Mouse (Mus musculus) embryonic facial prominence, embryonic 15.5 days (tissue): Measurements from ENCODE around the gene Olfr1340. TPM values are rescaled to one million over a fixed set of nuclear protein-coding genes. Genes with fewer than 3 reads are reported as not detected.

ENCODE experiments used
- ATAC-seq: fragments of 200-750 bp; cut with Nextera tagmentation; 2 replicates; pipeline ENCODE4 v1.8.0; 2017; ENCODE audit warnings: low read depth, moderate TSS enrichment; ENCODE audit not compliant: insufficient number of reproducible peaks, low FRiP score, low TSS enrichment
- H3K27ac ChIP-seq: fragments of 300-500 bp; sonication (generic); replicated peaks from 2 replicates; pipeline ENCODE4 v1.5.1; 2015; ENCODE audit warnings: mild to moderate bottlenecking, inconsistent platforms
- H3K27me3 ChIP-seq: fragments of 300-500 bp; sonication (generic); 2 replicates; pipeline ENCODE4 v1.6.1; 2015; ENCODE audit warnings: inconsistent platforms
- H3K36me3 ChIP-seq: fragments of 300-500 bp; sonication (generic); 2 replicates; pipeline ENCODE4 v1.6.1; 2015; ENCODE audit warnings: mild to moderate bottlenecking, inconsistent platforms
- H3K4me1 ChIP-seq: fragments of 300-500 bp; sonication (generic); 2 replicates; pipeline ENCODE4 v1.6.1; 2015; ENCODE audit warnings: inconsistent platforms
- H3K4me2 ChIP-seq: fragments of 300-500 bp; sonication (generic); replicated peaks from 2 replicates; pipeline ENCODE4 v1.6.1; 2015; ENCODE audit warnings: mild to moderate bottlenecking, inconsistent platforms
- H3K4me3 ChIP-seq: fragments of 300-500 bp; sonication (generic); replicated peaks from 2 replicates; pipeline ENCODE4 v1.5.1; 2015; ENCODE audit warnings: mild to moderate bottlenecking, inconsistent platforms
- H3K9ac ChIP-seq: fragments of 300-500 bp; sonication (generic); 2 replicates; pipeline ENCODE4 v1.6.1; 2015; ENCODE audit warnings: inconsistent platforms
- H3K9me3 ChIP-seq: fragments of 300-500 bp; sonication (generic); replicated peaks from 2 replicates; pipeline ENCODE4 v1.6.1; 2016; ENCODE audit warnings: inconsistent platforms
- WGBS: fragments of 180-500 bp; shearing (Covaris S2); methylation state at CpG from one replicate; pipeline ENCODE4 v1.1.7; 2015; 5-methylcytosine and 5-hydroxymethylcytosine counted together
- polyA plus RNA-seq: library from polyadenylated mRNA; unstranded; fragments of >200 nt; fragmentation: Nextera tagmentation; extraction: Ambion mirVana; gene quantifications from 2 replicates; pipeline ENCODE4 v1.2.1, GENCODE M21; 2015

Gene Olfr1340
- polyA plus RNA-seq, 1 experiment from 2014 or later: 0.44 TPM

DNA sequence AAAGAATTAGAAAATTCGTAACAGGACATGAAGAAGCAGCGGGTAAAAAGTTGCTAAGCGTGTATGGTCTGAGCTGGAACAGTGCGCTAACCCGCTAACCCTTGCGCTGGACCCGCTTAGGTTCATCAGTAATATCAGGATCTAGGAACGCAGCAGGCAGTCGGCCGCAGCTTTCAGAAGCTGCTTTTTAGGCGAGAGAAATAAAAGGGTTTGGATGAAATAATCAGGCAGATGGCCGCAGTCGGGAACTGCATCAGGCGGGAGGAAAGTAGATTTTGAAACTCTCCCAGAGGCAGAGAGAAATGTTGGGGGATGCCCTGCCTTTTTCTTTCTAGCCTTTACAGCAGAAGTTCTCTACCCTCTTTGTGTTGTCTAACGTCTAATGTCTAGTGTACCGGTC is 21.9 kb downstream of the Olfr1340 start:
- no peak for ATAC-seq
- Histone ChIP-seq H3K9ac (no peak overlapping the region), H3K36me3 (no peaks in the 10 kb centered on the region), H3K4me3 (no peak overlapping the region), H3K27me3 (peaks cover 22% of the 10 kb centered on the region), H3K9me3 (no peaks in the 10 kb centered on the region), H3K27ac (no peak overlapping the region), H3K4me1 (no peaks in the 10 kb centered on the region), H3K4me2 (no peak overlapping the region)
- WGBS: 8% methylated on average over 16 of the region's 16 CpGs

DNA sequence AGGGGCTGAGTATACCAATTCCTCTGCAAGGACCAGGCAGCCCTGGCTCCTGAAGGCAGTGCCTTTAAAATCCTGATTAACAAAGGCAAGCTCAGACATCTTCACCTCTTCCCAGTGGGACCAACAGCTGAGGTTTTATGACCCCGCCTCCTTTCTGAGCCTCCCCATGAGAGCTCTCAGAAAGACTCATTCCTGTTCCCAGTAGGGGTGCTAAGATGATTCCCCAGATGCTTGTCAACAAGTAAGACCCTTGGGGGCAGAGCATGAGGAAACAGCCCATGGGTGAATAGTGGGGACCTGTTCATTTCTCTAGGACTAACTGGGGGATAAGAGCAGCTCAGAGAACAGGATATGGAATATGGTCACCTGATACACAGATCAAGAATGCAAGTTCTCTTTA is 38.7 kb downstream of the Olfr1340 start, which contains the start of gene Olfr1338:
Gene Olfr1338, minus strand, starts transcription at position 101 of the 400 bp plus-strand sequence.
- Histone ChIP-seq H3K9me3 (no peaks in the 10 kb centered on the region), H3K27me3 (no peaks in the 10 kb centered on the region), H3K4me2 (no peak within 1 kb of the TSS), H3K4me1 (no peaks in the 10 kb centered on the region), H3K27ac (no peak within 1 kb of the TSS), H3K9ac (no peak within 1 kb of the TSS), H3K4me3 (no peak within 1 kb of the TSS), H3K36me3 (no peaks in the 10 kb centered on the region)
- WGBS: 87% methylated on average over 1 of the region's 1 CpGs
- no peak for ATAC-seq

Other genes starting within 250 kb of the Olfr1340 start
- 25.6 and 27.1 TPM in 2 replicates for gene Tie1, start 230.1 kb upstream of the Olfr1340 start, polyA plus RNA-seq
- gene 2610528J11Rik, start 193.1 kb upstream of the Olfr1340 start, polyA plus RNA-seq: 15.3 and 18.6 TPM in 2 replicates
- gene Tmem125, start 176.1 kb upstream of the Olfr1340 start, polyA plus RNA-seq: 11.7 and 17.4 TPM in 2 replicates
- gene Cfap57, start 99.4 kb upstream of the Olfr1340 start, polyA plus RNA-seq: 2.3 and 3.3 TPM in 2 replicates
- gene Ebna1bp2, start 99.3 kb upstream of the Olfr1340 start, polyA plus RNA-seq: 120 and 128 TPM in 2 replicates
- gene Olfr62, start 61.2 kb upstream of the Olfr1340 start, polyA plus RNA-seq: 0.17 and 0.18 TPM in 2 replicates
- 0.13 and 0.15 TPM in 2 replicates for gene Olfr1342, start 27.4 kb upstream of the Olfr1340 start, polyA plus RNA-seq
- gene Olfr1341, start 16.6 kb upstream of the Olfr1340 start, polyA plus RNA-seq: 0.07 and 0.17 TPM in 2 replicates
- 0.08 and 0.22 TPM in 2 replicates for gene Olfr1339, start 12.0 kb downstream of the Olfr1340 start, polyA plus RNA-seq
- 0.19 and 0.37 TPM in 2 replicates for gene Olfr1338, start 38.6 kb downstream of the Olfr1340 start, polyA plus RNA-seq
- not detected in 2 replicates for gene Olfr1337, start 62.4 kb downstream of the Olfr1340 start, polyA plus RNA-seq
- not detected in 2 replicates for gene Olfr1335, start 89.8 kb downstream of the Olfr1340 start, polyA plus RNA-seq
- not detected in 2 replicates for gene Olfr1333, start 116.1 kb downstream of the Olfr1340 start, polyA plus RNA-seq
- not detected in 2 replicates for gene Olfr1331, start 144.5 kb downstream of the Olfr1340 start, polyA plus RNA-seq
- gene Olfr1330, start 168.5 kb downstream of the Olfr1340 start, polyA plus RNA-seq: 0.36 TPM in 1 of 2 replicates, not detected in the other
- 0.18 TPM in 1 of 2 replicates, not detected in the other for gene Olfr1329, start 197.3 kb downstream of the Olfr1340 start, polyA plus RNA-seq
- gene Olfr1328, start 218.5 kb downstream of the Olfr1340 start, polyA plus RNA-seq: 0.07 TPM in 1 of 2 replicates, not detected in the other
- 0.16 TPM in 1 of 2 replicates, not detected in the other for gene Lao1, start 241.4 kb downstream of the Olfr1340 start, polyA plus RNA-seq